Mouse (Mus musculus) midbrain, postnatal 0 days (tissue): ENCODE data around the gene Krt10. TPM values are rescaled to one million over a fixed set of nuclear protein-coding genes. Genes with fewer than 3 reads are reported as not detected.

ENCODE experiments used
- ATAC-seq: fragments of 200-750 bp; cut with Nextera tagmentation; 2 replicates; pipeline ENCODE4 v1.8.0; 2017; ENCODE audit warnings: moderate number of reproducible peaks, mild to moderate bottlenecking, moderate TSS enrichment, moderate library complexity; ENCODE audit not compliant: low FRiP score
- DNase-seq: peaks from one replicate; pipeline ENCODE4 v3.0.0-alpha.2; 2015; ENCODE audit warnings: low spot score
- H3K27ac ChIP-seq: fragments of 300-500 bp; sonication (generic); 2 replicates; pipeline ENCODE4 v1.5.1; 2014; ENCODE audit warnings: low read depth, mild to moderate bottlenecking, low read length, mixed read lengths
- H3K27me3 ChIP-seq: fragments of 300-500 bp; sonication (generic); 2 replicates; pipeline ENCODE4 v1.6.1; 2014; ENCODE audit warnings: low read length, control low read depth, mixed read lengths; ENCODE audit not compliant: insufficient read depth
- H3K36me3 ChIP-seq: fragments of 300-500 bp; sonication (generic); 2 replicates; pipeline ENCODE4 v1.6.1; 2014; ENCODE audit warnings: low read length, control low read depth, mixed read lengths; ENCODE audit not compliant: insufficient read depth
- H3K4me1 ChIP-seq: fragments of 300-500 bp; sonication (generic); 2 replicates; pipeline ENCODE4 v1.6.1; 2014; ENCODE audit warnings: mild to moderate bottlenecking, control low read depth, antibody characterized with exemption, low read length, mixed read lengths; ENCODE audit not compliant: insufficient read depth
- H3K4me2 ChIP-seq: fragments of 300-500 bp; sonication (generic); 2 replicates; pipeline ENCODE4 v1.6.1; 2014; ENCODE audit warnings: low read depth, mild to moderate bottlenecking, low read length, mixed read lengths; ENCODE audit not compliant: poor library complexity, severe bottlenecking
- H3K4me3 ChIP-seq: fragments of 300-500 bp; sonication (generic); 2 replicates; pipeline ENCODE4 v1.5.1; 2014; ENCODE audit warnings: low read depth, mild to moderate bottlenecking, low read length, moderate library complexity
- H3K9ac ChIP-seq: fragments of 300-500 bp; sonication (generic); replicated peaks from 2 replicates; pipeline ENCODE4 v1.6.1; 2014; ENCODE audit warnings: mild to moderate bottlenecking, low read length, moderate library complexity, mixed read lengths; ENCODE audit not compliant: poor library complexity, severe bottlenecking
- H3K9me3 ChIP-seq: fragments of 300-500 bp; sonication (generic); 2 replicates; pipeline ENCODE4 v1.6.1; 2016; ENCODE audit warnings: low read length, control low read depth
- CTCF ChIP-seq: IDR thresholded peaks from 2 replicates; pipeline ENCODE4 v1.5.1; 2016; ENCODE audit warnings: antibody characterized with exemption, mild to moderate bottlenecking
- WGBS: fragments of 180-500 bp; shearing (Covaris S2); extraction: QIAGEN DNeasy Blood & Tissue Kit; methylation state at CpG from one replicate; pipeline ENCODE4 v1.1.7; 2014; 5-methylcytosine and 5-hydroxymethylcytosine counted together
- polyA plus RNA-seq: library from polyadenylated mRNA; unstranded; fragments of >200 nt; fragmentation: Nextera tagmentation; extraction: Ambion mirVana; gene quantifications from 2 replicates; pipeline ENCODE4 v1.2.1, GENCODE M21; 2015
- total RNA-seq: library from RNA; depleted of rRNA; stranded (reverse); fragments of >200 nt; gene quantifications from 2 replicates; pipeline ENCODE4 v1.2.3, GENCODE M21; 2014; rRNA removed

The Krt10 gene
- total and polyA plus RNA-seq, 2 experiments from 2014 or later: 18.3 to 39.2 TPM

- no peak for ATAC-seq
- 0 out of 2 replicates have a peak, but pooled peaks cover 2% of the 10 kb centered on the region for H3K4me1 ChIP-seq
- 87% methylated on average over 11 of the region's 11 CpGs for WGBS
- no peaks in the 10 kb centered on the region for H3K27me3 ChIP-seq
- no peak within 1 kb of the TSS for H3K4me2 ChIP-seq
- no peak within 1 kb of the TSS for H3K27ac ChIP-seq
- TF ChIP-seq CTCF: no peak
- H3K4me3 ChIP-seq: no peak within 1 kb of the TSS
- H3K9ac ChIP-seq: no peak within 1 kb of the TSS
- H3K9me3 ChIP-seq: no peaks in the 10 kb centered on the region
- no peaks in the 10 kb centered on the region for H3K36me3 ChIP-seq
- no peak for DNase-seq
Measured at GRCm38 (mm10) chr11:99337866-99338265, 51.3 kb downstream of the Krt10 start, which contains the start of gene Krt26. Gene Krt26 (minus strand): TSS chr11:99337966.

Other genes with a start within 250 kb of the Krt10 start
- gene Ccr7, start 234.3 kb downstream of the Krt10 start, total RNA-seq: not detected in 2 replicates
- gene Ccr7, start 234.3 kb downstream of the Krt10 start, polyA plus RNA-seq: not detected in 2 replicates
- gene Smarce1, start 158.3 kb downstream of the Krt10 start, total RNA-seq: 94.9 and 116 TPM in 2 replicates
- gene Smarce1, start 158.3 kb downstream of the Krt10 start, polyA plus RNA-seq: 170 and 184 TPM in 2 replicates
- gene Krt222, start 145.3 kb downstream of the Krt10 start, total RNA-seq: 10.6 and 11.6 TPM in 2 replicates
- gene Krt222, start 145.3 kb downstream of the Krt10 start, polyA plus RNA-seq: 13.6 and 14.4 TPM in 2 replicates
- not detected in 2 replicates for gene Krt24, start 104.1 kb downstream of the Krt10 start, total RNA-seq
- gene Krt24, start 104.1 kb downstream of the Krt10 start, polyA plus RNA-seq: 0.07 and 0.21 TPM in 2 replicates
- gene Krt25, start 66.4 kb downstream of the Krt10 start, total RNA-seq: 0.11 and 0.19 TPM in 2 replicates
- gene Krt25, start 66.4 kb downstream of the Krt10 start, polyA plus RNA-seq: 0.29 and 0.54 TPM in 2 replicates
- gene Krt26, start 51.4 kb downstream of the Krt10 start, total RNA-seq: 0.11 and 1.2 TPM in 2 replicates
- 0.46 and 0.54 TPM in 2 replicates for gene Krt26, start 51.4 kb downstream of the Krt10 start, polyA plus RNA-seq
- 1.0 TPM in 1 of 2 replicates, not detected in the other for gene Krt27, start 38.3 kb downstream of the Krt10 start, total RNA-seq
- 0.22 and 0.28 TPM in 2 replicates for gene Krt27, start 38.3 kb downstream of the Krt10 start, polyA plus RNA-seq
- gene Krt28, start 14.5 kb downstream of the Krt10 start, total RNA-seq: 0.93 TPM in 1 of 2 replicates, not detected in the other
- gene Krt28, start 14.5 kb downstream of the Krt10 start, polyA plus RNA-seq: 0.33 and 0.66 TPM in 2 replicates
- 2.0 TPM in 1 of 2 replicates, not detected in the other for gene Krt12, start 32.9 kb upstream of the Krt10 start, total RNA-seq
- 0.21 and 0.31 TPM in 2 replicates for gene Krt12, start 32.9 kb upstream of the Krt10 start, polyA plus RNA-seq
- not detected in 2 replicates for gene Krt20, start 48.8 kb upstream of the Krt10 start, total RNA-seq
- 0.13 and 0.36 TPM in 2 replicates for gene Krt20, start 48.8 kb upstream of the Krt10 start, polyA plus RNA-seq
- gene Krt23, start 103.8 kb upstream of the Krt10 start, total RNA-seq: 0.16 TPM in 1 of 2 replicates, not detected in the other
- gene Krt23, start 103.8 kb upstream of the Krt10 start, polyA plus RNA-seq: 0.32 TPM in 1 of 2 replicates, not detected in the other
- gene Krt39, start 132.0 kb upstream of the Krt10 start, total RNA-seq: not detected in 2 replicates
- gene Krt39, start 132.0 kb upstream of the Krt10 start, polyA plus RNA-seq: not detected in 2 replicates
- not detected in 2 replicates for gene Krt40, start 153.8 kb upstream of the Krt10 start, total RNA-seq
- not detected in 2 replicates for gene Krt40, start 153.8 kb upstream of the Krt10 start, polyA plus RNA-seq
- gene Krtap3-3, start 161.5 kb upstream of the Krt10 start, total RNA-seq: not detected in 2 replicates
- not detected in 2 replicates for gene Krtap3-3, start 161.5 kb upstream of the Krt10 start, polyA plus RNA-seq
- not detected in 2 replicates for gene Krtap3-2, start 167.5 kb upstream of the Krt10 start, total RNA-seq
- gene Krtap3-2, start 167.5 kb upstream of the Krt10 start, polyA plus RNA-seq: not detected in 2 replicates
- not detected in 2 replicates for gene Gm11939, start 170.1 kb upstream of the Krt10 start, total RNA-seq
- gene Gm11939, start 170.1 kb upstream of the Krt10 start, polyA plus RNA-seq: not detected in 2 replicates
- not detected in 2 replicates for gene Krtap3-1, start 177.3 kb upstream of the Krt10 start, total RNA-seq
- gene Krtap3-1, start 177.3 kb upstream of the Krt10 start, polyA plus RNA-seq: not detected in 2 replicates
- not detected in 2 replicates for gene Krtap1-5, start 191.7 kb upstream of the Krt10 start, total RNA-seq
- gene Krtap1-5, start 191.7 kb upstream of the Krt10 start, polyA plus RNA-seq: not detected in 2 replicates
- not detected in 2 replicates for gene Krtap1-4, start 194.3 kb upstream of the Krt10 start, total RNA-seq
- gene Krtap1-4, start 194.3 kb upstream of the Krt10 start, polyA plus RNA-seq: not detected in 2 replicates
- not detected in 2 replicates for gene Krtap1-3, start 202.0 kb upstream of the Krt10 start, total RNA-seq
- not detected in 2 replicates for gene Krtap1-3, start 202.0 kb upstream of the Krt10 start, polyA plus RNA-seq
- not detected in 2 replicates for gene Krtap9-3, start 208.7 kb upstream of the Krt10 start, total RNA-seq
- gene Krtap9-3, start 208.7 kb upstream of the Krt10 start, polyA plus RNA-seq: not detected in 2 replicates
- gene Gm11938, start 213.9 kb upstream of the Krt10 start, total RNA-seq: not detected in 2 replicates
- not detected in 2 replicates for gene Gm11938, start 213.9 kb upstream of the Krt10 start, polyA plus RNA-seq
- gene Gm11937, start 220.8 kb upstream of the Krt10 start, total RNA-seq: not detected in 2 replicates
- gene Gm11937, start 220.8 kb upstream of the Krt10 start, polyA plus RNA-seq: not detected in 2 replicates
- not detected in 2 replicates for gene Krtap2-4, start 225.5 kb upstream of the Krt10 start, total RNA-seq
- gene Krtap2-4, start 225.5 kb upstream of the Krt10 start, polyA plus RNA-seq: not detected in 2 replicates
- not detected in 2 replicates for gene Gm11562, start 231.1 kb upstream of the Krt10 start, total RNA-seq
- gene Gm11562, start 231.1 kb upstream of the Krt10 start, polyA plus RNA-seq: not detected in 2 replicates
- not detected in 2 replicates for gene Krtap4-1, start 238.9 kb upstream of the Krt10 start, total RNA-seq
- gene Krtap4-1, start 238.9 kb upstream of the Krt10 start, polyA plus RNA-seq: not detected in 2 replicates
- gene Krtap4-2, start 245.7 kb upstream of the Krt10 start, total RNA-seq: not detected in 2 replicates
- gene Krtap4-2, start 245.7 kb upstream of the Krt10 start, polyA plus RNA-seq: not detected in 2 replicates